Mouse (Mus musculus): ENCODE data around the gene Ftsj1. TPM values are rescaled to one million over a fixed set of nuclear protein-coding genes. Genes with fewer than 3 reads are reported as not detected.

Gene Ftsj1
- total RNA-seq, 1 experiment, result 19.3 TPM

DNA sequence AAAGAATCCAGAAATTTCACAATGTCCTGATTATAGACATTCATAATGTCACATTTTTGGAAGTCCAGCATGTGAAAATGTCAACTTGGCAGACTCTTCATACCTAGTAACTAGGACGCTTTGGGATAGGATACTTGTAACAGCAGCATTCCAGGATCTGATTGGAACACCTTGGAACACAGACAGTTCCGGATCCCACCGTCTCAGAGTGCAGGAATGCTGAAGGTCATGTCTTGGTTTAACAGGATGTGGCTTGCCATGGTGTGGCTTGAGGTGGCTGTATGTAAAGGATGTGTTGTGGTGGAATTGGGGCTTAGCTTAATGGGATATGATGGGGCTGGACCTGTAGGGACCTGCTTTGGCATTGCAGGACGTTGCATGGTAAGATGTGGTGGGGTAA lies 47.1 kb downstream of the Ftsj1 start:
- DNase-seq (ENCODE audit: low read depth, low spot score), result no peak
- Histone ChIP-seq H3K4me1 (ENCODE audit: control insufficient read depth in 2 of 2, insufficient read depth in 2 of 2, low read length in 2 of 2, poor library complexity in 1 of 2) (peaks cover 4 to 8% of the 10 kb centered on the region in 2 experiments), H3K9me3 (ENCODE audit: control insufficient read depth, insufficient read depth, low read depth, low read length) (no peaks in the 10 kb centered on the region), H3K4me3 (ENCODE audit: insufficient read depth in 1 of 2, low read depth in 1 of 2, low read length in 2 of 2, poor library complexity in 1 of 2, severe bottlenecking in 1 of 2) (peak overlapping the region in 1 of 2 experiments; percentile 90; a peak in 1 of 4 replicates), H3K9ac (ENCODE audit: insufficient read depth, low read depth, low read length, poor library complexity, severe bottlenecking) (no peak overlapping the region), H3K27ac (ENCODE audit: insufficient read depth, low read depth, low read length, poor library complexity, severe bottlenecking) (no peak overlapping the region), H3K36me3 (ENCODE audit: control insufficient read depth, insufficient read depth, low read length, poor library complexity, severe bottlenecking) (peaks cover 19% of the 10 kb centered on the region)
- in situ Hi-C loops (cut with MboI; ENCODE audit: low sequenced_read_pairs in 2 of 2, unreplicated experiment in 2 of 2), result no loop called here
- TF ChIP-seq HCFC1 (IDR thresholded peaks at IDR 0.05; ENCODE audit: borderline replicate concordance, insufficient read depth, low read length), result no peak
- TF ChIP-seq CHD2 (IDR thresholded peaks at IDR 0.05; ENCODE audit: low read depth, low read length), result no peak
- no peak for TF ChIP-seq MAFK (IDR thresholded peaks at IDR 0.05; ENCODE audit: insufficient read depth, low read depth, low read length)
- no peak for TF ChIP-seq ZC3H11A (IDR thresholded peaks at IDR 0.05; ENCODE audit: borderline replicate concordance, low read depth, low read length)
- no peak for TF ChIP-seq ZNF384 (IDR thresholded peaks at IDR 0.05; ENCODE audit: low read depth, low read length)

DNA sequence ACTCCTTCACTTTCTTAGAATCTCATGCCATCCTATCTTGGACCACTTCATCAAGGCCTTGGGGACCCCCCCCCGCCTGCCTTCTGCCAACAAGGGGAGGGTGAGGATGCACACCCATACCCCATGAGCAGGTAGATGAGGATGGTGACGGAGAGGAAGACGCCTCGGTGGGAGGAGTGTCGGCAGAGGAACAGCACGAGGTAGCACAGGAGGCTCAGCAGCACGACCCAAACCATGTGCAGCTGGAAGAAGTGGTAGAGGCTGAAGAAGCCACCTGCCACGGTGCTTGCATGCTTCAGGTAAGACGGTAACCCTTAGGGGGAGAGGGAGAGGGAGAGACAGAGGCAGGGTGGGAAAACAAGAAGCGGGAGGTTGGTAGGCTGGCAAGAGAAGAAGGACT lies 48.1 kb downstream of the Ftsj1 start:
- H3K27ac ChIP-seq (ENCODE audit: insufficient read depth, low read depth, low read length, poor library complexity, severe bottlenecking), result no peak overlapping the region
- H3K36me3 ChIP-seq (ENCODE audit: control insufficient read depth, insufficient read depth, low read length, poor library complexity, severe bottlenecking), result peaks cover 26% of the 10 kb centered on the region
- no peak overlapping the region; a peak in 1 of 4 replicates for H3K4me3 ChIP-seq (ENCODE audit: insufficient read depth in 1 of 2, low read depth in 1 of 2, low read length in 2 of 2, poor library complexity in 1 of 2, severe bottlenecking in 1 of 2)
- no peak for DNase-seq (ENCODE audit: low read depth, low spot score)
- no peak for TF ChIP-seq MAFK (IDR thresholded peaks at IDR 0.05; ENCODE audit: insufficient read depth, low read depth, low read length)
- TF ChIP-seq HCFC1 (IDR thresholded peaks at IDR 0.05; ENCODE audit: borderline replicate concordance, insufficient read depth, low read length), result no peak
- TF ChIP-seq ZC3H11A (IDR thresholded peaks at IDR 0.05; ENCODE audit: borderline replicate concordance, low read depth, low read length), result no peak
- no peak for TF ChIP-seq CHD2 (IDR thresholded peaks at IDR 0.05; ENCODE audit: low read depth, low read length)
- TF ChIP-seq ZNF384 (IDR thresholded peaks at IDR 0.05; ENCODE audit: low read depth, low read length), result no peak
- in situ Hi-C loops (cut with MboI; ENCODE audit: low sequenced_read_pairs in 2 of 2, unreplicated experiment in 2 of 2), result no loop called here
- H3K9ac ChIP-seq (ENCODE audit: insufficient read depth, low read depth, low read length, poor library complexity, severe bottlenecking), result no peak overlapping the region
- H3K9me3 ChIP-seq (ENCODE audit: control insufficient read depth, insufficient read depth, low read depth, low read length), result no peaks in the 10 kb centered on the region
- H3K4me1 ChIP-seq (ENCODE audit: control insufficient read depth in 2 of 2, insufficient read depth in 2 of 2, low read length in 2 of 2, poor library complexity in 1 of 2), result peaks cover 4 to 9% of the 10 kb centered on the region in 2 experiments

DNA sequence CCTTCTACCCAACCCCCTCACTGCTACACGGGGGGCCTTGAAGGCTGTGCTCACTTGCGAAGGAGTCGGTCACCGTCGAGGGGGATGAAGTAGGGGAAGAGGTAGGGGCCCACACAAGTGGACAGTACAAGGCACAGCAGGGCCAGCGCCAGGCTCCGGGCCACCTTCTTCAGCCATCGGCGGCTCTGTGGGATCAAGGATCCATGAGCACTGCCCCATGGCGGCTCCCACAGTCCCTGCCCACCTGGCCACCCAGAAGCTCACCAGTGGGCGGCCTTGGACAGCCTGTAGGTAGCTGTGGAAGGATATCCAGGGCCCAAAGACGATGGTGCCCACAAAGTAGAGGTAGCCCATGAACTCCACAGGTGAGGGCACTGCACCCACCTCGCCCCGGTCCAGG lies 49.1 kb downstream of the Ftsj1 start:
- Histone ChIP-seq H3K27ac (ENCODE audit: insufficient read depth, low read depth, low read length, poor library complexity, severe bottlenecking) (no peak overlapping the region), H3K9ac (ENCODE audit: insufficient read depth, low read depth, low read length, poor library complexity, severe bottlenecking) (no peak overlapping the region), H3K4me3 (ENCODE audit: insufficient read depth in 1 of 2, low read depth in 1 of 2, low read length in 2 of 2, poor library complexity in 1 of 2, severe bottlenecking in 1 of 2) (no peak overlapping the region), H3K9me3 (ENCODE audit: control insufficient read depth, insufficient read depth, low read depth, low read length) (no peaks in the 10 kb centered on the region), H3K4me1 (ENCODE audit: control insufficient read depth in 2 of 2, insufficient read depth in 2 of 2, low read length in 2 of 2, poor library complexity in 1 of 2) (peaks cover 4 to 6% of the 10 kb centered on the region in 2 experiments), H3K36me3 (ENCODE audit: control insufficient read depth, insufficient read depth, low read length, poor library complexity, severe bottlenecking) (peaks cover 32% of the 10 kb centered on the region)
- DNase-seq (ENCODE audit: low read depth, low spot score), result no peak
- TF ChIP-seq ZNF384 (IDR thresholded peaks at IDR 0.05; ENCODE audit: low read depth, low read length) (no peak), HCFC1 (IDR thresholded peaks at IDR 0.05; ENCODE audit: borderline replicate concordance, insufficient read depth, low read length) (no peak), CHD2 (IDR thresholded peaks at IDR 0.05; ENCODE audit: low read depth, low read length) (no peak), ZC3H11A (IDR thresholded peaks at IDR 0.05; ENCODE audit: borderline replicate concordance, low read depth, low read length) (no peak), MAFK (IDR thresholded peaks at IDR 0.05; ENCODE audit: insufficient read depth, low read depth, low read length) (no peak)
- in situ Hi-C loops (cut with MboI; ENCODE audit: low sequenced_read_pairs in 2 of 2, unreplicated experiment in 2 of 2), result no loop called here

DNA sequence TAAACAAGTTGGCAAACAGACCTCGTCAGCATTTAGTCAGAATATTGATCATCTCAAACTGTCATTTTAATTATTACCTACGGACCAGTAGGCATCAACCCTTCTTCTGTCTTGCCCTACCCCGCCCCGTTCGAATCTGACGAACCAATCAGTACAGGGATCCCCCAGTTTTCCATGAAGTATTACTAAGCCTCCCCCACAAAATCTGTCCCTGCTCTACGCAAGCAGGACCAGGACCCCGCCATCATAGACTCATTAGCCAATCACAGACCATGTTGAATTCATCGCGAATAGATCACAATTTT lies 58.8 kb downstream of the Ftsj1 start, which contains the start of gene Ebp:
Gene Ebp (minus strand): TSS at position 94 of the 305 bp plus-strand sequence.
- Histone ChIP-seq H3K9ac (ENCODE audit: insufficient read depth, low read depth, low read length, poor library complexity, severe bottlenecking) (peak within 1 kb of the TSS; percentile 77), H3K36me3 (ENCODE audit: control insufficient read depth, insufficient read depth, low read length, poor library complexity, severe bottlenecking) (peaks cover 5% of the 10 kb centered on the region; the same call in 1 of the 2 replicates), H3K4me1 (ENCODE audit: control insufficient read depth in 2 of 2, insufficient read depth in 2 of 2, low read length in 2 of 2, poor library complexity in 1 of 2) (peaks cover 0 to 2% of the 10 kb centered on the region in 2 experiments; a peak in 1 of 4 replicates), H3K9me3 (ENCODE audit: control insufficient read depth, insufficient read depth, low read depth, low read length) (no peaks in the 10 kb centered on the region), H3K27ac (ENCODE audit: insufficient read depth, low read depth, low read length, poor library complexity, severe bottlenecking) (peak within 1 kb of the TSS; percentile 70; the same call in 1 of the 2 replicates), H3K4me3 (ENCODE audit: insufficient read depth in 1 of 2, low read depth in 1 of 2, low read length in 2 of 2, poor library complexity in 1 of 2, severe bottlenecking in 1 of 2) (peak within 1 kb of the TSS; percentile 86 to 92)
- in situ Hi-C loops (cut with MboI; ENCODE audit: low sequenced_read_pairs in 2 of 2, unreplicated experiment in 2 of 2), result no loop called here
- no peak for TF ChIP-seq ZC3H11A (IDR thresholded peaks at IDR 0.05; ENCODE audit: borderline replicate concordance, low read depth, low read length)
- TF ChIP-seq HCFC1 (IDR thresholded peaks at IDR 0.05; ENCODE audit: borderline replicate concordance, insufficient read depth, low read length), result no peak
- TF ChIP-seq MAFK (IDR thresholded peaks at IDR 0.05; ENCODE audit: insufficient read depth, low read depth, low read length), result no peak
- TF ChIP-seq CHD2 (IDR thresholded peaks at IDR 0.05; ENCODE audit: low read depth, low read length), result no peak
- TF ChIP-seq ZNF384 (IDR thresholded peaks at IDR 0.05; ENCODE audit: low read depth, low read length), result no peak
- DNase-seq (ENCODE audit: low read depth, low spot score), result no peak

Measured in ES-E14 (cell line).